Mouse (Mus musculus): Measurements from ENCODE around the gene Hoxc4.

Gene Hoxc4

GRCm38 (mm10) chr15:103038701-103039480 is 20.2 kb downstream of the Hoxc4 start:
- no peak for DNase-seq (ENCODE audit: low spot score)

GRCm38 (mm10) chr15:103039609-103040008 is 20.9 kb downstream of the Hoxc4 start:
- DNase-seq (ENCODE audit: low spot score), result no peak

- DNase-seq (ENCODE audit: low spot score), result no peak
Measured at GRCm38 (mm10) chr15:103040601-103041000, 21.9 kb downstream of the Hoxc4 start.

- no peak for DNase-seq (ENCODE audit: low spot score)
Measured at GRCm38 (mm10) chr15:103041613-103042012, 22.9 kb downstream of the Hoxc4 start.

- no peak for DNase-seq (ENCODE audit: low spot score)
Measured at GRCm38 (mm10) chr15:103042209-103042608, 23.5 kb downstream of the Hoxc4 start.

GRCm38 (mm10) chr15:103051670-103052069 is 32.9 kb downstream of the Hoxc4 start:
- DNase-seq (ENCODE audit: low spot score), result no peak

GRCm38 (mm10) chr15:103053210-103053609 is 34.5 kb downstream of the Hoxc4 start:
- DNase-seq (ENCODE audit: low spot score), result no peak

- DNase-seq (ENCODE audit: low spot score), result no peak
Measured at GRCm38 (mm10) chr15:103056396-103056795, 37.7 kb downstream of the Hoxc4 start.

- DNase-seq (ENCODE audit: low spot score), result no peak
Measured at GRCm38 (mm10) chr15:103058715-103059114, 40.0 kb downstream of the Hoxc4 start.

GRCm38 (mm10) chr15:103059393-103059992 is 40.8 kb downstream of the Hoxc4 start:
- no peak for DNase-seq (ENCODE audit: low spot score)

GRCm38 (mm10) chr15:103060021-103060340 is 41.2 kb downstream of the Hoxc4 start:
- no peak for DNase-seq (ENCODE audit: low spot score)

GRCm38 (mm10) chr15:103060341-103061130 is 41.8 kb downstream of the Hoxc4 start:
- DNase-seq (ENCODE audit: low spot score), result no peak

GRCm38 (mm10) chr15:103061131-103061825 is 42.5 kb downstream of the Hoxc4 start:
- DNase-seq (ENCODE audit: low spot score), result no peak

- DNase-seq (ENCODE audit: low spot score), result no peak
Measured at GRCm38 (mm10) chr15:103061988-103062387, 43.3 kb downstream of the Hoxc4 start.

- DNase-seq (ENCODE audit: low spot score), result no peak
Measured at GRCm38 (mm10) chr15:103065642-103066041, 46.9 kb downstream of the Hoxc4 start.

GRCm38 (mm10) chr15:103067701-103068100 is 49.0 kb downstream of the Hoxc4 start:
- no peak for DNase-seq (ENCODE audit: low spot score)

GRCm38 (mm10) chr15:103069173-103069572 is 50.4 kb downstream of the Hoxc4 start:
- no peak for DNase-seq (ENCODE audit: low spot score)

- DNase-seq (ENCODE audit: low spot score), result no peak
Measured at GRCm38 (mm10) chr15:103071266-103071665, 52.5 kb downstream of the Hoxc4 start.

- no peak for DNase-seq (ENCODE audit: low spot score)
Measured at GRCm38 (mm10) chr15:103074663-103075415, 56.1 kb downstream of the Hoxc4 start.

- no peak for DNase-seq (ENCODE audit: low spot score)
Measured at GRCm38 (mm10) chr15:103077673-103078072, 58.9 kb downstream of the Hoxc4 start.

- no peak for DNase-seq (ENCODE audit: low spot score)
Measured at GRCm38 (mm10) chr15:103082622-103083021, 63.9 kb downstream of the Hoxc4 start.

- DNase-seq (ENCODE audit: low spot score), result no peak
Measured at GRCm38 (mm10) chr15:103083598-103083997, 64.9 kb downstream of the Hoxc4 start.

Data from spleen, adult 12 weeks (tissue).